Mouse (Mus musculus): ENCODE measurements at regions not wholly inside any gene's neighbourhood (a gene's known extent, or its start where the extent isn't known, plus 50 kb on each side); places are given as distances from the start of the nearest gene placed in this dataset.
A peak's percentile ranks its signal among the peaks of the same experiment; 100 is the strongest.

DNA sequence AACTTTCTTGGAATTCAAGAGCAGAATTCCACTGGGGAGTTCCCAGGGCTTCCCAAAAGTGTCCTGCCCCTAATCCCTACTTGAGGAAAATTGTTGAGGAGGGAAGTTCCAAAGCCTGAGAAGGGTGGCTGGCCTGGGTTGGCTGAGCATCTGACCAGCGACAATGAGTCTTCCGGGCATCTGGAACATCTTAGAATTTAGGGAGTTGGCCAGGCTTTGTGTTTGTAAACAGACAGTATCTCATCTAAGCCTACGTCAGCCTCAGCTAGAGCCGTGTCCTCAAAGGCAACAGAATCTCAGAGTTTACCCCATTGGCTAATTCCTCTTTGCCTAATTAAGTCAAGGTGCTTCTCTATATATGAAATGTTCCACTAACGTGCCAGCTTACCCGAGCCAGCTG lies 141.6 kb downstream of the Dll1 start:
- no peak overlapping the region for H3K27ac ChIP-seq (ENCODE audit: low read depth)
- no peak overlapping the region for H3K4me3 ChIP-seq (ENCODE audit: low read depth, low read length)
- DNase-seq (no peak), ATAC-seq (ENCODE audit: insufficient read depth) (no peak)
- TF ChIP-seq CTCF (IDR thresholded peaks at IDR 0.05; ENCODE audit: low read depth) = no peak
- 78% methylated on average over 6 of the region's 6 CpGs for WGBS
- no peaks in the 10 kb centered on the region for H3K27me3 ChIP-seq (ENCODE audit: insufficient read depth, low read length)
- no peak overlapping the region for H3K9ac ChIP-seq
- H3K9me3 ChIP-seq (ENCODE audit: low read depth, low read length) = no peaks in the 10 kb centered on the region
- no peaks in the 10 kb centered on the region for H3K36me3 ChIP-seq (ENCODE audit: insufficient read depth)
- H3K4me2 ChIP-seq = no peak overlapping the region
- H3K4me1 ChIP-seq (ENCODE audit: insufficient read depth) = peaks cover 5% of the 10 kb centered on the region; the same call in 1 of the 2 replicates

DNA sequence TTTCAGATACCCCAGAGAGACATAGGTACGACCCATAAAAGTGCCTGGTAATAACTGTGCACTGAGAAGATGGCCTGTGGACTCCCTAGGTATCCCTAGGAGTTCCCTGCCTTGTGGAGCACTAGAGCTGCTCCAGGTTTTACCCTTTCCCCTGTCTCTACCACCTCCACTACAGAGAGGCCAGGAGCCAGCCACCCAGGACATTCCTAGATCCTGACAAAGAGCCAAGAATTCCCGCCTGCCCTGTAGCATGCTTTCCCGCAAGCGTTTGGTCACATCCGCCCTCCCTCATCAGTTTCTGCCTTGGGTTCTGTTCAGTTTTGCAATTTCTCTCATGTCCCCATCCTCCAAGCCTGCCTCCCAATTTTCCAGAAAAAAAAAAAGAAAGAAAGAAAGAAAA lies 145.5 kb downstream of the Dll1 start:
- DNase-seq (peak; percentile 58), ATAC-seq (ENCODE audit: insufficient read depth) (no peak)
- no peak for TF ChIP-seq CTCF (IDR thresholded peaks at IDR 0.05; ENCODE audit: low read depth)
- H3K9ac ChIP-seq = no peak overlapping the region
- no peaks in the 10 kb centered on the region for H3K36me3 ChIP-seq (ENCODE audit: insufficient read depth)
- no peaks in the 10 kb centered on the region for H3K27me3 ChIP-seq (ENCODE audit: insufficient read depth, low read length)
- peaks cover 5% of the 10 kb centered on the region; the same call in 1 of the 2 replicates for H3K4me1 ChIP-seq (ENCODE audit: insufficient read depth)
- no peaks in the 10 kb centered on the region for H3K9me3 ChIP-seq (ENCODE audit: low read depth, low read length)
- 42% methylated on average over 5 of the region's 5 CpGs for WGBS
- no peak overlapping the region for H3K4me3 ChIP-seq (ENCODE audit: low read depth, low read length)
- no peak overlapping the region for H3K4me2 ChIP-seq
- no peak overlapping the region for H3K27ac ChIP-seq (ENCODE audit: low read depth)

DNA sequence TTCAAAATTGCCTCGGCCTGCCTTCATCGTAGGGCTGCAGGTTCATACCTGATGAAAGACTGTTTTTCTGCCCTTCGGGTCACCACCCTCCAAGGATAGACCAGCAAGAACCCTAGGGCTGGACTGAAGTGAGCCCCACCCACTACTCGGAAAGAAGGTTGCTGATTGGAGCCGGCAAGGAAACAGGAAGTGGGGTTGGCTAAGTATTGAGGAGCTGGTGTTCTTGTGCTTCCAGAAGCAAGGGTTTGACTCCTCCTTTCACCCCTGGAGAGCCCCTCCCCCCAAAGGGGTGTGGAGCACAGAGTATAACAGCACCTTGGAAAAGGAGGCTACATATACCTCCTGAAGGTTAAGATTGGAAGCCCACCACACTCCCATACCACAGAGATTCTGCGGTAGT lies 147.5 kb downstream of the Dll1 start:
- Histone ChIP-seq H3K9ac (no peak overlapping the region), H3K27me3 (ENCODE audit: insufficient read depth, low read length) (no peaks in the 10 kb centered on the region), H3K4me2 (no peak overlapping the region), H3K9me3 (ENCODE audit: low read depth, low read length) (no peaks in the 10 kb centered on the region), H3K4me1 (ENCODE audit: insufficient read depth) (peaks cover 5% of the 10 kb centered on the region; the same call in 1 of the 2 replicates), H3K27ac (ENCODE audit: low read depth) (no peak overlapping the region), H3K4me3 (ENCODE audit: low read depth, low read length) (no peak overlapping the region), H3K36me3 (ENCODE audit: insufficient read depth) (no peaks in the 10 kb centered on the region)
- ATAC-seq (ENCODE audit: insufficient read depth) (no peak), DNase-seq (no peak)
- WGBS = 78% methylated on average over 6 of the region's 6 CpGs
- TF ChIP-seq CTCF (IDR thresholded peaks at IDR 0.05; ENCODE audit: low read depth) = no peak

DNA sequence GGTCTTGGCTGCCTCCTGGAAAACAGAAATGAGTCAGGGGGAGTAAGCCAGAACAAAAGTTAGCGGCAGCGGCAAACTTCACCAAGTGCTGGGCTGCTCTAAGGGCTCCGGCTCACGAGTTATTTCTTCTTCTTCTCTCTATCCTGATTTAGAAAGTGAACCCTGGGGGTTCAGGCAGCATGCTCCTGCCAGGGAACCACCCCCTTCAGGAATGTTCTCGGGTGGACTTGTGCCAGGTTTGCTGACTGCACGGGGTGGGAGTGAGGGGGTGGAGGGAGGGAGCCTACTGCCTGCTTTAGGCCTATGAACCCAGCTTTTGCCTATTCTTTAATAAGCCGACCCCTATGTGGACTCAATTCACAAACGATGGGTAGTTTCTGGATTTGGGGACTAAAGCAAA lies 148.6 kb downstream of the Dll1 start:
- no peaks in the 10 kb centered on the region for H3K9me3 ChIP-seq (ENCODE audit: low read depth, low read length)
- H3K27me3 ChIP-seq (ENCODE audit: insufficient read depth, low read length) = no peaks in the 10 kb centered on the region
- 72% methylated on average over 8 of the region's 8 CpGs for WGBS
- peaks cover 5% of the 10 kb centered on the region; the same call in 1 of the 2 replicates for H3K4me1 ChIP-seq (ENCODE audit: insufficient read depth)
- no peak overlapping the region for H3K4me3 ChIP-seq (ENCODE audit: low read depth, low read length)
- no peak overlapping the region for H3K27ac ChIP-seq (ENCODE audit: low read depth)
- H3K4me2 ChIP-seq = no peak overlapping the region
- DNase-seq (peak; percentile 34), ATAC-seq (ENCODE audit: insufficient read depth) (no peak)
- H3K36me3 ChIP-seq (ENCODE audit: insufficient read depth) = no peaks in the 10 kb centered on the region
- TF ChIP-seq CTCF (IDR thresholded peaks at IDR 0.05; ENCODE audit: low read depth) = no peak
- H3K9ac ChIP-seq = no peak overlapping the region

DNA sequence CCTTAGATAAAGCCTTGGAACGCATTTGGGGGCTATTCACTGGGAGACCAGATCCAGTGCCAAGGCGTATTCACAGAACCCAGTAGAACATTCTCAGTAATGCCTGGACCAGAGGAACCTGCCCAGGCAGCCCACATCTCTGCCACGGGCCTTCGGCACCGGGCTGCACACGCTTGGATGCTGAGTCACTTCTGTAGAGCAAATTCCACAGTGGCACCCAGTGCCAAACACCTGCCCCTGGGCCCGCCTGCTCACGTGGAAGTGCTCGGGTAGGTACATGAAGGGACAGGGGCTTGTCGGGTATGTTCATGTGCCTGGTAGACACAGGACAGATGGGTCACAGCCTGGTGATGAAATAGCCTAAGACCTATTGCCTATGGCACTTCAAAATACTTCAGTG lies 152.8 kb downstream of the Dll1 start:
- no peaks in the 10 kb centered on the region for H3K27me3 ChIP-seq (ENCODE audit: insufficient read depth, low read length)
- 90% methylated on average over 10 of the region's 10 CpGs for WGBS
- TF ChIP-seq CTCF (IDR thresholded peaks at IDR 0.05; ENCODE audit: low read depth) = no peak

DNA sequence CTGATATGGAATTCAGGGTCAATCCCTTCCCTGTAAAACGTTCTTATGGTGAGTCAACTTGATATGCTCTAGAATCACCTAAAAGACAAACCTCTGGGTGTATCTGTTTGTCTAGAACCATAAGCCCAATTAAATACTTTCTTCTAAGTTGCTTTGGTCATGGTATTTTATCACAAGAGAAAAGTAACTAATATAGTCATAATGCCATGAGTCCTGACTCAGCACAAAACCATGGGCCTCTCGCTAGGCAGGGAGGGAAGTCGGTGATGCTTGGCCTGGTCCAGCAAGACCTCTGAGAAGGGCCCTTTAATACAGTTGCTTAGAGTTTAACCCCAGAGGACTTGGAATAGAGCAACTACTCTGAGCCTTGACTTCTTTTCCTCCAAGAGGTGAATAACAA lies 153.7 kb downstream of the Dll1 start:
- WGBS = 75% methylated on average over 3 of the region's 3 CpGs
- H3K9ac ChIP-seq = no peak overlapping the region

More for the DNA sequence above, 152.8 kb downstream of the Dll1 start:
- Histone ChIP-seq H3K4me2 (no peak overlapping the region), H3K36me3 (ENCODE audit: insufficient read depth) (no peaks in the 10 kb centered on the region), H3K4me3 (ENCODE audit: low read depth, low read length) (no peak overlapping the region), H3K27ac (ENCODE audit: low read depth) (no peak overlapping the region), H3K9ac (no peak overlapping the region), H3K4me1 (ENCODE audit: insufficient read depth) (no peaks in the 10 kb centered on the region), H3K9me3 (ENCODE audit: low read depth, low read length) (no peaks in the 10 kb centered on the region)
- DNase-seq = no peak
- no peak for ATAC-seq (ENCODE audit: insufficient read depth)

DNA sequence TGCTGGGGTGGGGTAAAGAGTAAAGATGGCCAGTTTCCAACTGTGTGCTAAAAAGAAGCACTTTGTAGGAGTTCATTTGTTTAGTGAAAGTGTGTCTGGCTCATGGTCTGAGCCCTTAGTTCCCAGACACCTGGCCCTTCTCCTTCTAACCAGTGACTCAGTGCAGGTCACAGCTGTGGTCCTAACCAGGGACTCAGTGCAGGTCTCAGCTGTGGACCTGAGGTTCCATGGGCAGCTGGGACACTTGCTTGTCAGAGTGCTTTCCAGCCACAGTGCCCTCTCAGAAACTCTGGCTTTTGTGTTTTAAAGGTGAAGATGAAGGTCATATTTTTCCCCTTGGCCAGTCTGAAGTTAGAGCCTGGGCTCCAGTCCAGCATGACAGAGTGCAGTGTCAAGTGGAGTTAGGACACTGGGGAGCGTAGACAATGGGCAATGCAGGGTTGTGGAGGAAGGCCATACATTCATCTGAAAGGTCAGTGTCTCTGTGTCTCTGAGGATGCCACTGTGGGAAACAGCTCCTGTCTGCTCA lies 162.5 kb downstream of the Dll1 start:
- H3K4me3 ChIP-seq (ENCODE audit: low read depth, low read length) = no peak overlapping the region
- 79% methylated on average over 1 of the region's 1 CpGs for WGBS
- DNase-seq (no peak), ATAC-seq (ENCODE audit: insufficient read depth) (no peak)
- no peaks in the 10 kb centered on the region for H3K4me1 ChIP-seq (ENCODE audit: insufficient read depth)
- TF ChIP-seq CTCF (IDR thresholded peaks at IDR 0.05; ENCODE audit: low read depth) = no peak
- no peak overlapping the region for H3K27ac ChIP-seq (ENCODE audit: low read depth)
- no peaks in the 10 kb centered on the region for H3K9me3 ChIP-seq (ENCODE audit: low read depth, low read length)
- H3K27me3 ChIP-seq (ENCODE audit: insufficient read depth, low read length) = no peaks in the 10 kb centered on the region
- no peaks in the 10 kb centered on the region for H3K36me3 ChIP-seq (ENCODE audit: insufficient read depth)
- H3K4me2 ChIP-seq = no peak overlapping the region
- no peak overlapping the region for H3K9ac ChIP-seq

More for the DNA sequence above, 153.7 kb downstream of the Dll1 start:
- Histone ChIP-seq H3K4me2 (no peak overlapping the region), H3K27me3 (ENCODE audit: insufficient read depth, low read length) (no peaks in the 10 kb centered on the region), H3K4me3 (ENCODE audit: low read depth, low read length) (no peak overlapping the region), H3K27ac (ENCODE audit: low read depth) (no peak overlapping the region), H3K36me3 (ENCODE audit: insufficient read depth) (no peaks in the 10 kb centered on the region), H3K9me3 (ENCODE audit: low read depth, low read length) (no peaks in the 10 kb centered on the region), H3K4me1 (ENCODE audit: insufficient read depth) (no peaks in the 10 kb centered on the region)
- ATAC-seq (ENCODE audit: insufficient read depth) (no peak), DNase-seq (no peak)
- no peak for TF ChIP-seq CTCF (IDR thresholded peaks at IDR 0.05; ENCODE audit: low read depth)

DNA sequence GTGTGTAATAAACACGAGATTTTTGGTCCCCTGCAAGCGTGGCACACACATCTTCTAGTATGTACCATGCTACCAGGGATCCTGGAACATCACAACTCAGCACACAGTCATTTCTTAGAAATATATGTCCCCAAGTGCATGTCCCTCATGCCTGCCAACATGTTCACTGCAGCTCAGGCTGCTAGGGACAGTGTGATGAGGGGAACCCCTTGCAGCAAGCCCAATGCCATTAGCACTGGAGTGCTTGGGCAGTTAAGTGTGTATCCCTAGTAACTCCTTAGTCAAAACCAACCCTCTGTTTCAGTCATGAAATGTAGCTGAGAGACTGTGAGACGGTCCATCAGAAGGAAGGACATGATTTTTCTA lies 167.5 kb upstream of the Gm3448 start:
- TF ChIP-seq CTCF (IDR thresholded peaks at IDR 0.05; ENCODE audit: low read depth) = no peak
- 0 out of 2 replicates have a peak, but pooled peaks cover 3% of the 10 kb centered on the region for H3K4me1 ChIP-seq (ENCODE audit: insufficient read depth)
- no peaks in the 10 kb centered on the region for H3K27me3 ChIP-seq (ENCODE audit: insufficient read depth, low read length)
- WGBS = 52% methylated on average over 3 of the region's 3 CpGs
- H3K36me3 ChIP-seq (ENCODE audit: insufficient read depth) = no peaks in the 10 kb centered on the region
- H3K4me3 ChIP-seq (ENCODE audit: low read depth, low read length) = no peak overlapping the region
- ATAC-seq (ENCODE audit: insufficient read depth) (no peak), DNase-seq (no peak)
- H3K9ac ChIP-seq = no peak overlapping the region
- no peaks in the 10 kb centered on the region for H3K9me3 ChIP-seq (ENCODE audit: low read depth, low read length)
- H3K27ac ChIP-seq (ENCODE audit: low read depth) = no peak overlapping the region
- peak overlapping the region; percentile 53 for H3K4me2 ChIP-seq
